Mouse (Mus musculus) spleen, adult 2 months (tissue): ENCODE measurements around the gene Shc2. TPM values are rescaled to one million over a fixed set of nuclear protein-coding genes. Genes with fewer than 3 reads are reported as not detected.

Experiments used
- DNase-seq, 2 experiments: peaks; one replicate each; pipeline versions ENCODE4 v3.0.0 to v3.0.0-alpha.2; 2012 to 2021; ENCODE audit warnings: low spot score in 2 of 2, low read depth in 1 of 2
- H3K27ac ChIP-seq: fragments of 200-500 bp; 2 replicates; pipeline ENCODE4 v1.5.1; 2012; ENCODE audit warnings: low read length, inconsistent platforms; ENCODE audit not compliant: insufficient read depth
- H3K27me3 ChIP-seq: fragments of 200-500 bp; 2 replicates; pipeline ENCODE4 v1.6.1; 2012; ENCODE audit warnings: mild to moderate bottlenecking, moderate library complexity, low read length, inconsistent platforms; ENCODE audit not compliant: control insufficient read depth, insufficient read depth
- H3K36me3 ChIP-seq: fragments of 200-500 bp; 2 replicates; pipeline ENCODE4 v1.6.1; 2012; ENCODE audit warnings: mild to moderate bottlenecking, low read length, inconsistent platforms; ENCODE audit not compliant: control insufficient read depth, insufficient read depth
- H3K4me1 ChIP-seq: fragments of 200-500 bp; 2 replicates; pipeline ENCODE4 v1.6.1; 2011; ENCODE audit warnings: inconsistent platforms; ENCODE audit not compliant: control insufficient read depth, insufficient read depth, insufficient read length
- H3K4me3 ChIP-seq: fragments of 200-500 bp; 2 replicates; pipeline ENCODE4 v1.5.1; 2011; ENCODE audit warnings: mild to moderate bottlenecking, inconsistent platforms; ENCODE audit not compliant: insufficient read depth, insufficient read length; ENCODE audit errors: extremely low read depth
- CTCF ChIP-seq: fragments of 200-500 bp; IDR thresholded peaks from 2 replicates; pipeline ENCODE4 v1.5.1; 2011; ENCODE audit warnings: mild to moderate bottlenecking, inconsistent platforms; ENCODE audit not compliant: insufficient read depth, insufficient read length, insufficient replicate concordance; ENCODE audit errors: extremely low read depth
- POLR2A ChIP-seq: fragments of 200-500 bp; IDR thresholded peaks from 2 replicates; pipeline ENCODE4 v1.6.1; 2011; ENCODE audit warnings: low read depth, low read length, inconsistent platforms
- WGBS: fragments of 180-500 bp; shearing (Covaris S2); methylation state at CpG from one replicate; pipeline ENCODE4 v1.1.7; 2018; 5-methylcytosine and 5-hydroxymethylcytosine counted together
- polyA plus RNA-seq: library from polyadenylated mRNA; depleted of rRNA; stranded (reverse); fragments of >200 nt; gene quantifications from 2 replicates; pipeline ENCODE4 v1.2.3, GENCODE M21; 2012

The Shc2 gene
- polyA plus RNA-seq, 1 experiment, result 1.3 TPM

DNA sequence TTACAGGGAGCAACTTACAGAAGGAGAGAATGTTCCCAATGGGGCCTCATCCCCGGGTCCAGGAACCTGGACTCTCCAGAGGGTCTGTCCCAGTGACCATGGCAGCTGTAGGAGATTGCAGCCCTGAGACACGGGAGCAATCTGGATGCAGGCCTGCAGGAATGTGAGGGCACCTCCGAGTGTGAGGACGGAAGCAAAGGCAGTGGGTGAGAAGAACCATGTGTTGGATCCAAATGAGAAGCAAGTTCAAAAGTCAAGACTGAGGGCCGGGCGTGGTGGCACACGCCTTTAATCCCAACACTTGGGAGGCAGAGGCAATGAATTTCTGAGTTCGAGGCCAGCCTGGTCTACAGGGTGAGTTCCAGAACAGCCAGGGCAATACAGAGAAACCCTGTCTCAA, 56.2 kb downstream of the Shc2 start:
- Histone ChIP-seq H3K4me3 (no peak overlapping the region), H3K27me3 (no peaks in the 10 kb centered on the region), H3K4me1 (peaks cover 8% of the 10 kb centered on the region; the same call in 1 of the 2 replicates), H3K27ac (no peak overlapping the region), H3K36me3 (no peaks in the 10 kb centered on the region)
- TF ChIP-seq CTCF, result no peak
- TF ChIP-seq POLR2A, result no peak
- no peak for DNase-seq
- WGBS, result 88% methylated on average over 8 of the region's 8 CpGs

- DNase-seq, result peak in 1 of 2 experiments; percentile 7
- Histone ChIP-seq H3K27me3 (no peaks in the 10 kb centered on the region), H3K36me3 (no peaks in the 10 kb centered on the region), H3K4me1 (peaks cover 8% of the 10 kb centered on the region; the same call in 1 of the 2 replicates), H3K27ac (no peak overlapping the region), H3K4me3 (no peak overlapping the region)
- peak; percentile 41; the same call in 1 of the 2 replicates for TF ChIP-seq CTCF
- TF ChIP-seq POLR2A, result no peak
- 61% methylated on average over 6 of the region's 6 CpGs for whole genome bisulfite sequencing
Observed at GRCm38 (mm10) chr10:79580811-79581210, 56.9 kb downstream of the Shc2 start.

DNA sequence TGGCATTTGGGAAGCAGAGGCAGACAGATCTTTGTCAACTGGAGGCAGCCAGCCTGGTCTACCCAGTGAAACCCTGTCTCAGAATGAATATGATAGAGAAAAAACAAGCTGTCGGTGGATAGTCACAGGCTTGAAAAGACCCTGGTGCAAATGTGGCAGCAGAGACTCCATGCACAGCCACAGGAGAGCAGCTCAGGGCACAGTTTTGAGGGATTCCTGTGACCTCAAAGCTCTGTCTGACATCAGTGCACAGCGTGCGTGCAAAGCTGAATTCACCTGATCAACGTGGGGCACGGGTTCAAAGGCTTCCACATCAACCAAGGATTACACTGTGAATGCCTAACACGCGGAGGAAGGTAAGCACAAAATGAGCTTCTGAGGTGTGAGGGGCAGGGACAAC, 57.4 kb downstream of the Shc2 start:
- Histone ChIP-seq H3K27me3 (no peaks in the 10 kb centered on the region), H3K4me3 (no peak overlapping the region), H3K36me3 (no peaks in the 10 kb centered on the region), H3K27ac (no peak overlapping the region), H3K4me1 (peaks cover 8% of the 10 kb centered on the region; the same call in 1 of the 2 replicates)
- DNase-seq, result no peak
- TF ChIP-seq POLR2A (no peak), CTCF (no peak)
- WGBS, result 80% methylated on average over 7 of the region's 7 CpGs

GRCm38 (mm10) chr10:79579781-79580180, 57.9 kb downstream of the Shc2 start:
- no peak for DNase-seq
- Histone ChIP-seq H3K36me3 (no peaks in the 10 kb centered on the region), H3K27me3 (no peaks in the 10 kb centered on the region), H3K4me3 (no peak overlapping the region), H3K4me1 (peaks cover 6% of the 10 kb centered on the region; the same call in 1 of the 2 replicates), H3K27ac (no peak overlapping the region)
- 85% methylated on average over 12 of the region's 12 CpGs for WGBS
- TF ChIP-seq POLR2A (no peak), CTCF (no peak)

GRCm38 (mm10) chr10:79578891-79579290, 58.8 kb downstream of the Shc2 start:
- H3K27me3 ChIP-seq, result no peaks in the 10 kb centered on the region
- no peak overlapping the region for H3K27ac ChIP-seq
- DNase-seq, result no peak
- H3K4me1 ChIP-seq, result no peaks in the 10 kb centered on the region
- WGBS, result 73% methylated on average over 7 of the region's 7 CpGs
- no peak for TF ChIP-seq POLR2A
- no peak for TF ChIP-seq CTCF
- H3K4me3 ChIP-seq, result no peak overlapping the region
- H3K36me3 ChIP-seq, result no peaks in the 10 kb centered on the region

DNA sequence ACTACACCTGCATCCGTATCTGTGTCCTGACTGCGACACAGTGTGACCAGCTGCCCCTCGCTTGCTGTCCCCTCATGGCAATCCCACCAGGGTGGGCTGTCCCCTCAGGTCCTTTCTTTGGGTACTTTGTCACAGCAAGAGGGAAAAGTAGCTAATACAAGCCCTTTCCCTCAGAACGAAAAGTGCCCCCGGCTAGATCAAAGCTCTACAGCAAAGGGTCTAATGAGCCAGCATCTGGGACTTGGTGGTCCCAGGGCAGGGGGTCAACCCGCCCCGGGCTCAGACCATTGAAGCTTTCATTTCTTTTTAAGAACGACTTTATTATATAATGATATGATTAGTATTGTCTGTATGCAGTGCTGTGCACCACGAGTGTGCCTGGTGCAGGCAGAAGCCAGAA, 59.4 kb downstream of the Shc2 start:
- H3K27me3 ChIP-seq, result no peaks in the 10 kb centered on the region
- no peak overlapping the region for H3K4me3 ChIP-seq
- H3K4me1 ChIP-seq, result no peaks in the 10 kb centered on the region
- no peak overlapping the region for H3K27ac ChIP-seq
- TF ChIP-seq CTCF (no peak), POLR2A (no peak)
- H3K36me3 ChIP-seq, result no peaks in the 10 kb centered on the region
- WGBS, result 84% methylated on average over 9 of the region's 9 CpGs
- DNase-seq, result no peak

- TF ChIP-seq CTCF (no peak), POLR2A (no peak)
- Histone ChIP-seq H3K4me1 (no peaks in the 10 kb centered on the region), H3K4me3 (no peak overlapping the region), H3K27me3 (no peaks in the 10 kb centered on the region), H3K27ac (no peak overlapping the region), H3K36me3 (no peaks in the 10 kb centered on the region)
- WGBS, result 69% methylated on average over 4 of the region's 4 CpGs
- no peak for DNase-seq
Observed at GRCm38 (mm10) chr10:79577376-79577775, 60.3 kb downstream of the Shc2 start.

DNA sequence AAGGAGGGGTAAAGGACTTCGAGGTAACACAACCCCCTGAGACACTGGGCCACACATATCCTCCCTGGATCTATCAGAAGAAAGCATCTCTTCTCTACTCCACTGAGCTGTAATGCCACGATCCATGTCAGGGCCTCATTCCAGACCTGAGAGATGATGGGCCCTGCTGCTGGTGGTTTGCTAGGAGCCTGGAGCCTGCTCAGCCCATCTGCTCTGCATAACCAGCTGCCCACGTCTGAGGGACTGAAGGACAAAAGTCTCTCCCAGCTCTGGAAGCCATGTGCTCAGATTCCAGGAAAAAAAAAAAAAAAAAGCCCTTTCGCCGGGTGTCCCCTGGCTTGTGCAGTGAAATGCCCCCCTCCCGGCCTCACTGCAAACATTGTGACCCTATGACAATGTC, 62.0 kb downstream of the Shc2 start:
- H3K27me3 ChIP-seq, result no peaks in the 10 kb centered on the region
- H3K27ac ChIP-seq, result no peak overlapping the region
- H3K4me3 ChIP-seq, result no peak overlapping the region
- H3K4me1 ChIP-seq, result no peaks in the 10 kb centered on the region
- WGBS, result 88% methylated on average over 6 of the region's 6 CpGs
- H3K36me3 ChIP-seq, result no peaks in the 10 kb centered on the region
- DNase-seq, result no peak
- TF ChIP-seq POLR2A (no peak), CTCF (no peak)
